Mouse (Mus musculus): ENCODE measurements around the gene Nif3l1.

GRCm38 (mm10) chr1:58424551-58424950 is 20.4 kb upstream of the Nif3l1 start:
- TF ChIP-seq POLR2A (IDR thresholded peaks at IDR 0.05; ENCODE audit: low read depth, low read length) (no peak), CTCF (conservative IDR thresholded peaks at IDR 0.05; ENCODE audit: insufficient read depth, insufficient read length, low read depth, low read length) (no peak)
